Mouse (Mus musculus): ENCODE measurements at regions not wholly inside any gene's neighbourhood (a gene's known extent, or its start where the extent isn't known, plus 50 kb on each side); places are given as distances from the start of the nearest gene placed in this dataset.
"Not testable (repeated sequence)": the region's sequence is repeated elsewhere in the genome, so short reads cannot be mapped to it uniquely, and the experiment has no call there.

- not testable (repeated sequence) for H3K4me1 ChIP-seq; DNase-seq (ENCODE audit: extremely low spot score, low spot score); H3K27me3 ChIP-seq (ENCODE audit: poor library complexity, severe bottlenecking); H3K9me3 ChIP-seq; H3K4me3 ChIP-seq; H3K36me3 ChIP-seq (replicated peaks); H3K27ac ChIP-seq
- WGBS, result 93% methylated on average over 1 of the region's 1 CpGs
Observed at GRCm38 (mm10) chr1:79211981-79212380, 227.9 kb downstream of the Scg2 start.

GRCm38 (mm10) chr1:79207207-79207606 lies 232.7 kb downstream of the Scg2 start:
- WGBS, result 85% methylated on average over 1 of the region's 1 CpGs
- H3K9me3 ChIP-seq, result no peaks in the 10 kb centered on the region

DNA sequence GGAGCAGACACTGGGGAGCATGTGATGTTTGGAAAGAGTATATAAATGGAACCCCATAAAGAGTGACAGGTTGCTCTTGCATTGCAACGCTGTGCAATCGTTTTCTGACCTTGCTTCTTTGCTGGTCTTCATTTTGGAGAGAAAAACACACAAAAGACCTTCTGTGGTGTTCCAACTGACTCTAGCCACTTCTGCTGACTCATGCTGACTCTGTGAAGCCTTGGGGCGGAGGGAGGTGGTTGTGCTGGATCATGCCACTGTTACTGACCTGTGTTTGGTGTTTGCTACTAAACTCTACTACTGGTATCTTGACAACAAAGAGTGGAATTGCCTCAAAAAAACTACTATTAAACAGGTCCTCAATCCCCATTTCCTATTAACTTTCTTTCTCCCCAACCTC lies 242.2 kb downstream of the Scg2 start:
- H3K27me3 ChIP-seq (ENCODE audit: poor library complexity, severe bottlenecking), result no peaks in the 10 kb centered on the region
- H3K4me1 ChIP-seq, result no peaks in the 10 kb centered on the region
- WGBS, result 98% methylated on average over 3 of the region's 3 CpGs
- no peak overlapping the region for H3K4me3 ChIP-seq
- no peak for DNase-seq (ENCODE audit: extremely low spot score, low spot score)
- H3K9me3 ChIP-seq, result no peaks in the 10 kb centered on the region
- no peaks in the 10 kb centered on the region for H3K36me3 ChIP-seq (replicated peaks)
- H3K27ac ChIP-seq, result no peak overlapping the region

More at GRCm38 (mm10) chr1:79207207-79207606, 232.7 kb downstream of the Scg2 start:
- no peaks in the 10 kb centered on the region for H3K27me3 ChIP-seq (ENCODE audit: poor library complexity, severe bottlenecking)
- DNase-seq (ENCODE audit: extremely low spot score, low spot score), result no peak
- no peaks in the 10 kb centered on the region for H3K36me3 ChIP-seq (replicated peaks)
- no peaks in the 10 kb centered on the region for H3K4me1 ChIP-seq
- no peak overlapping the region for H3K27ac ChIP-seq
- H3K4me3 ChIP-seq, result no peak overlapping the region

DNA sequence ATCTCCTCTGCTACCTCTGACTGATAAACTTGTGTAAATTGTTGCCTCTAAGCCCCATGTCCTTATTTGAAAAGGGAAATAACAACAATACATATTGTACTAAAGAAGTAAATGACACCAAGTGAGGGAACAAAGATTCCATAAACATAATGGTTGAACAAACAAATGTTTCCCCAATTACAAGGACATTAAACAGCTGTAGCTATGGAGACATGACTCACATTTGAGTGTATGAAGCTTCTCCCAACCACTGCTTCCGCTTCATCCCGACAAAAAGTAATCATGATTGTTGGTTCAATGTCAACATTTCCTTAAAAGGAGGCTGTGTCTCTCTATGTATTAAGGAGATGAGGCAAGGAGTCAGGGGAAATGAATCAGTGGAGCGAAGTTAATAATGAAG lies 248.9 kb downstream of the Scg2 start:
- no peaks in the 10 kb centered on the region for H3K4me1 ChIP-seq
- H3K4me3 ChIP-seq, result no peak overlapping the region
- H3K27me3 ChIP-seq (ENCODE audit: poor library complexity, severe bottlenecking), result no peaks in the 10 kb centered on the region
- H3K27ac ChIP-seq, result no peak overlapping the region
- no peaks in the 10 kb centered on the region for H3K36me3 ChIP-seq (replicated peaks)
- H3K9me3 ChIP-seq, result no peaks in the 10 kb centered on the region
- 90% methylated on average over 3 of the region's 3 CpGs for WGBS
- no peak for DNase-seq (ENCODE audit: extremely low spot score, low spot score)

DNA sequence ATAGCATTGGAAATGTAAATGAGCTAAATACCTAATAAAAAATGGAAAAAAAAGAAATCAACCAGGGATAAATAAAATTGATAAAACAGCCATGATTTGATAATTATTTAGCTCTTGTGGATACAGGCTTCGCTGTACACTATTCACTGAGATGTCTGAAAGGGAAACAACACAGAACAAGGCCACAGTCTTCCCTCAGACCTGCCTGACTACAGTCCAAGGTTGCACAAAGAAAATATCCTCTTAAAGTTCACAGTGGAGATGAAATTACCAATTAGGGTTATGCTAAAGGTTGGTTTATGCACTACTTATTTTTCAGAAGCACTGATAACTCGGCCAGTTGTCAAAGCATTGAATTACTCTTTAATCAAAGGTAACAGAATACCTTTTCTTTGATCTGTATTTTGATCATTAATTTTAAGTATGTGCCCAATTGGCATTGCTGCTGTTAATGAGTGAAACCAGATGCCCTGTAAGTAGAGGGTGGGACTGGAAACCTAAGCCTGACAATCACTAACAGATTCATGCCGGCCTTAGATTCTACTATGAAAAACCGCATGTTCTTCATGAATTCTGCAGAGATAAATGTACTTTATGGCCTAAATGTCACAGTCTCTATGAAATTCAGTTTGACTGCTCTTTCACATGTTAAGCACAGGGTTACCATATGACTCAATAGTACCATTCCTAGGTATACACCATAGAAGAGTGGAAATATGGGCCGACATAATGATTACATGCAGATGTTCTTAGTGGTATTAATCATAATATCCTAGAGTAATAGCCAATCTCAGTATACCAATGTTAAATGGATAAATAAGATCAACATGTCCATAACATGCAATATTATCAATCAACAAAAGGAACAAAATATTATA lies 256.1 kb downstream of the Scg2 start:
- DNase-seq (ENCODE audit: extremely low spot score, low spot score), result no peak
- H3K36me3 ChIP-seq (replicated peaks), result no peaks in the 10 kb centered on the region
- H3K27ac ChIP-seq, result no peak overlapping the region
- no peaks in the 10 kb centered on the region for H3K4me1 ChIP-seq
- no peaks in the 10 kb centered on the region for H3K27me3 ChIP-seq (ENCODE audit: poor library complexity, severe bottlenecking)
- H3K9me3 ChIP-seq, result no peaks in the 10 kb centered on the region
- 85% methylated on average over 5 of the region's 5 CpGs for WGBS
- no peak overlapping the region for H3K4me3 ChIP-seq

DNA sequence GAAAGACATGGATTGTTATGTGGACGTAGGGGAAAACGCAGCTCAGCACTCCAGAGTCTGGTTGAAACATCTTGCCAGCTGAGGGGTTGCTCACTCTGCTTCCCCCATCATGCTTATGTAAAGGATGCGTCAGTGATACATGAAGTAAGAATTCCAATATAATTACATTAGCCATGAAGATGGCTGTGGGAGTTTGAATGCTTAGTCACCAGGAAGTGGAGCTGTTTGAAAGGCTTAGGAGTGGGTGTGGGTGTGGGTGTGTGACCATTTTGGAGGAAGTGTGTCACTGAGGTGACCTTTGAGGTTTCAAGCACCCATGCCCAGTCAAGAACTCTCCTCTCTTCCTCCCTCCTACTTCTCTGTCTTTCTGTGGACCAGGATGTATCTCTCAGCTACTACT lies 295.8 kb downstream of the Scg2 start:
- DNase-seq (ENCODE audit: extremely low spot score, low spot score), result no peak
- H3K4me1 ChIP-seq, result no peaks in the 10 kb centered on the region
- H3K9me3 ChIP-seq, result no peaks in the 10 kb centered on the region
- no peaks in the 10 kb centered on the region for H3K36me3 ChIP-seq (replicated peaks)
- WGBS, result 89% methylated on average over 3 of the region's 3 CpGs
- no peaks in the 10 kb centered on the region for H3K27me3 ChIP-seq (ENCODE audit: poor library complexity, severe bottlenecking)
- no peak overlapping the region for H3K4me3 ChIP-seq
- no peak overlapping the region for H3K27ac ChIP-seq

Data from forebrain, embryonic 10.5 days (tissue).